In genomic region chr8:122648192-122648970, GRCm38 (mm10) we compare ENCODE assay signal across 37 mouse cellular contexts. TPM values are rescaled to one million over a fixed set of nuclear protein-coding genes. Genes with fewer than 3 reads are reported as not detected.
A peak's percentile ranks its signal among the peaks of the same experiment; 100 is the strongest.
DNase-seq lines count a peak whose midpoint lies in the region.
"Had no signal": no experiment of that assay in that cellular context is flagged by ENCODE, and none has a peak within 500 bp of the region (broad histone marks: within the 10 kb centered on the region; RNA-seq: fewer than 3 reads in every experiment).

No protein-coding gene starts in this region.

- peaks cover 54% of the 10 kb centered on the region for H3K4me1 ChIP-seq in heart, embryonic 10.5 days
- H3K4me1 ChIP-seq: liver, embryonic 15.5 days had no signal

- H3K9me3 ChIP-seq in heart, embryonic 10.5 days = no peaks in the 10 kb centered on the region
- H3K9me3 ChIP-seq: embryonic facial prominence, embryonic 13.5 days; forebrain, embryonic 13.5 days; G1E; limb, embryonic 12.5 days; liver, embryonic 15.5 days had no signal

- 81% methylated on average over 15 of the region's 15 CpGs for WGBS in heart, embryonic 10.5 days

- 0 out of 2 replicates have a peak overlapping the region, but pooled peaks have one; percentile 9 for H3K27ac ChIP-seq in heart, embryonic 10.5 days
- H3K27ac ChIP-seq: embryonic facial prominence, embryonic 13.5 days; forebrain, embryonic 13.5 days; limb, embryonic 12.5 days; liver, embryonic 15.5 days had no signal

- no peak overlapping the region for H3K4me3 ChIP-seq in heart, embryonic 10.5 days
- H3K4me3 ChIP-seq: embryonic facial prominence, embryonic 13.5 days; erythroblast, embryonic 14.5 days; forebrain, embryonic 13.5 days; limb, embryonic 12.5 days; liver, embryonic 15.5 days had no signal

- peaks cover 12% of the 10 kb centered on the region; the same call in 1 of the 2 replicates for H3K27me3 ChIP-seq in heart, embryonic 10.5 days (ENCODE audit: insufficient read depth, poor library complexity, severe bottlenecking)
- H3K27me3 ChIP-seq: embryonic facial prominence, embryonic 13.5 days; liver, embryonic 15.5 days had no signal

- DNase-seq in embryo, embryonic 10 days (ENCODE audit: low spot score) = peak; percentile 57
- DNase-seq in embryo, embryonic 11 days = no peak
- DNase-seq in heart, embryonic 10.5 days (ENCODE audit: low spot score) = no peak
- DNase-seq in heart, adult 18-20 months = no peak
- DNase-seq in 416B (ENCODE audit: low read depth) = peak; percentile 55
- DNase-seq in forelimb bud, embryonic 11.5 days (ENCODE audit: low read depth, low spot score) = peak; percentile 47
- no peak for DNase-seq in yolk sac, embryonic 10.5 days (ENCODE audit: low spot score)
- no peak for DNase-seq in gastrocnemius, postnatal 25 days
- DNase-seq: adrenal gland, postnatal 14 days; cerebellum, adult 11 months; cerebellum, adult 9-10 months; cerebellum, postnatal 36 days; gastrocnemius, postnatal 36 days; kidney, adult 9 months; kidney, postnatal 10 days; lung, embryonic 14.5 days; lung, postnatal 14 days; midbrain, embryonic 14.5 days; right cerebral cortex, adult 18-20 months; spleen, adult 18-20 months; thymus, adult 2 months; thymus, postnatal 36 days had no signal

- H3K36me3 ChIP-seq in heart, embryonic 10.5 days = peaks cover 35% of the 10 kb centered on the region
- H3K36me3 ChIP-seq: embryonic facial prominence, embryonic 13.5 days; limb, embryonic 12.5 days had no signal

RNA-seq across cellular contexts. Expression of gene Pabpn1l, which starts 25.8 kb away (rescaled TPM):
- 0.19 TPM in 1 of 2 replicates, not detected in the other for polyA plus RNA-seq in heart, embryonic 10.5 days (2016; fragmentation: Nextera tagmentation; extraction: Ambion mirVana)
- total RNA-seq in heart, adult 18-20 months (2021) = not detected
- not detected for total RNA-seq in gastrocnemius, postnatal 25 days (2021)
- total RNA-seq: adrenal gland, postnatal 14 days; gastrocnemius, adult 18-20 months; gastrocnemius, postnatal 36 days; hematopoietic stem cell, adult 5-6 weeks; left cerebral cortex, postnatal 10 days; liver, adult 2 months; monocyte, adult 5-6 weeks had no signal
- polyA plus RNA-seq: embryonic facial prominence, embryonic 13.5 days; erythroblast, embryonic 14.5 days; forebrain, embryonic 13.5 days; G1E; heart, embryonic 11.5 days; heart, postnatal 0 days; intestine, postnatal 0 days; limb, embryonic 12.5 days; liver, adult 2 months; liver, embryonic 15.5 days; lung, embryonic 14.5 days; midbrain, embryonic 14.5 days; neural tube, embryonic 11.5 days had no signal

RNA-seq across cellular contexts. Expression of gene Trappc2l, which starts 36.9 kb away (rescaled TPM):
- 52.9 and 67.4 TPM in 2 replicates for polyA plus RNA-seq in heart, embryonic 10.5 days (2016; fragmentation: Nextera tagmentation; extraction: Ambion mirVana)
- total RNA-seq in heart, adult 18-20 months (2021) = 10 to 100 TPM; 62.0 to 69.1 TPM
- 10 to 100 TPM; 37.9 to 40.3 TPM for total RNA-seq in gastrocnemius, postnatal 25 days (2021)

RNA-seq across cellular contexts. Expression of gene Galns, which starts 37.1 kb away (rescaled TPM):
- 8.1 and 11.9 TPM in 2 replicates for polyA plus RNA-seq in heart, embryonic 10.5 days (2016; fragmentation: Nextera tagmentation; extraction: Ambion mirVana)
- total RNA-seq in heart, adult 18-20 months (2021) = 1 to 10 TPM; 3.6 to 4.0 TPM
- total RNA-seq in gastrocnemius, postnatal 25 days (2021) = 1 to 10 TPM; 1.3 to 1.8 TPM

RNA-seq across cellular contexts. Expression of gene Cbfa2t3, which starts 50.5 kb away (rescaled TPM):
- polyA plus RNA-seq in heart, embryonic 10.5 days (2016; fragmentation: Nextera tagmentation; extraction: Ambion mirVana) = 3.8 and 5.5 TPM in 2 replicates
- 10 to 100 TPM; 18.7 to 20.4 TPM for total RNA-seq in heart, adult 18-20 months (2021)
- total RNA-seq in gastrocnemius, postnatal 25 days (2021) = 10 to 100 TPM; 19.0 to 27.8 TPM

Comparison
In these comparisons a context has a peak if more than half of its experiments do, and no peak if none do; other contexts are left out.
1. DNase-seq: peak in embryo, embryonic 10 days (single experiment), 416B (single experiment) and forelimb bud, embryonic 11.5 days (single experiment); none in embryo, embryonic 11 days (single experiment), heart, embryonic 10.5 days (single experiment), heart, adult 18-20 months (0 of 2), yolk sac, embryonic 10.5 days (single experiment) and gastrocnemius, postnatal 25 days (single experiment).